Mouse (Mus musculus): ENCODE data around the gene Hmg20b. TPM values are rescaled to one million over a fixed set of nuclear protein-coding genes. Genes with fewer than 3 reads are reported as not detected.
A peak's percentile ranks its signal among the peaks of the same experiment; 100 is the strongest.

Gene Hmg20b
- polyA plus RNA-seq, 1 experiment from 2014 or later: 109 TPM

- Histone ChIP-seq H3K4me1 (peaks cover 73% of the 10 kb centered on the region), H3K9me3 (no peaks in the 10 kb centered on the region), H3K4me3 (no peak overlapping the region), H3K36me3 (peaks cover 55% of the 10 kb centered on the region), H3K27ac (no peak overlapping the region), H3K27me3 (ENCODE audit: insufficient read depth, poor library complexity, severe bottlenecking) (no peaks in the 10 kb centered on the region)
- DNase-seq (ENCODE audit: low spot score): no peak
- WGBS: 91% methylated on average over 21 of the region's 21 CpGs
Observed at GRCm38 (mm10) chr10:81325176-81325575, 25.1 kb downstream of the Hmg20b start.

GRCm38 (mm10) chr10:81323791-81324530 is 26.3 kb downstream of the Hmg20b start:
- peaks cover 53% of the 10 kb centered on the region for H3K36me3 ChIP-seq
- H3K27me3 ChIP-seq (ENCODE audit: insufficient read depth, poor library complexity, severe bottlenecking): no peaks in the 10 kb centered on the region
- H3K4me1 ChIP-seq: peaks cover 71% of the 10 kb centered on the region
- H3K27ac ChIP-seq: no peak overlapping the region
- no peak overlapping the region for H3K4me3 ChIP-seq
- 95% methylated on average over 18 of the region's 18 CpGs for WGBS
- DNase-seq (ENCODE audit: low spot score): no peak
- H3K9me3 ChIP-seq: no peaks in the 10 kb centered on the region

GRCm38 (mm10) chr10:81323141-81323775 is 27.0 kb downstream of the Hmg20b start:
- no peak overlapping the region for H3K27ac ChIP-seq
- H3K4me3 ChIP-seq: no peak overlapping the region
- DNase-seq (ENCODE audit: low spot score): no peak
- H3K9me3 ChIP-seq: no peaks in the 10 kb centered on the region
- H3K4me1 ChIP-seq: peaks cover 71% of the 10 kb centered on the region
- 94% methylated on average over 23 of the region's 23 CpGs for WGBS
- no peaks in the 10 kb centered on the region for H3K27me3 ChIP-seq (ENCODE audit: insufficient read depth, poor library complexity, severe bottlenecking)
- H3K36me3 ChIP-seq: peaks cover 57% of the 10 kb centered on the region

- H3K9me3 ChIP-seq: no peaks in the 10 kb centered on the region
- no peak overlapping the region for H3K27ac ChIP-seq
- DNase-seq (ENCODE audit: low spot score): no peak
- WGBS: 96% methylated on average over 27 of the region's 27 CpGs
- peaks cover 71% of the 10 kb centered on the region for H3K4me1 ChIP-seq
- H3K27me3 ChIP-seq (ENCODE audit: insufficient read depth, poor library complexity, severe bottlenecking): no peaks in the 10 kb centered on the region
- peaks cover 65% of the 10 kb centered on the region for H3K36me3 ChIP-seq
- H3K4me3 ChIP-seq: 0 out of 2 replicates have a peak overlapping the region, but pooled peaks have one; percentile 94
Observed at GRCm38 (mm10) chr10:81322444-81322843, 27.8 kb downstream of the Hmg20b start.

- H3K27ac ChIP-seq: peak overlapping the region; percentile 96
- DNase-seq (ENCODE audit: low spot score): no peak
- H3K36me3 ChIP-seq: peaks cover 55% of the 10 kb centered on the region
- peaks cover 71% of the 10 kb centered on the region for H3K4me1 ChIP-seq
- WGBS: 3% methylated on average over 20 of the region's 20 CpGs
- peak overlapping the region; percentile 94 for H3K4me3 ChIP-seq
- H3K27me3 ChIP-seq (ENCODE audit: insufficient read depth, poor library complexity, severe bottlenecking): no peaks in the 10 kb centered on the region
- H3K9me3 ChIP-seq: no peaks in the 10 kb centered on the region
Observed at GRCm38 (mm10) chr10:81321436-81321835, 28.8 kb downstream of the Hmg20b start.

- H3K27ac ChIP-seq: peak within 1 kb of the TSS; percentile 96
- WGBS: under 1% methylated on average over 68 of the region's 68 CpGs
- peak within 1 kb of the TSS; percentile 94 for H3K4me3 ChIP-seq
- H3K27me3 ChIP-seq (ENCODE audit: insufficient read depth, poor library complexity, severe bottlenecking): no peaks in the 10 kb centered on the region
- H3K9me3 ChIP-seq: no peaks in the 10 kb centered on the region
- peaks cover 74% of the 10 kb centered on the region for H3K4me1 ChIP-seq
- peaks cover 53% of the 10 kb centered on the region for H3K36me3 ChIP-seq
- DNase-seq (ENCODE audit: low spot score): peak; percentile 100
Observed at GRCm38 (mm10) chr10:81320550-81321347, 29.5 kb downstream of the Hmg20b start, which contains the start of gene Cactin. Gene Cactin, plus strand, starts transcription at chr10:81321103.

- peaks cover 68% of the 10 kb centered on the region for H3K4me1 ChIP-seq
- DNase-seq (ENCODE audit: low spot score): no peak
- H3K27ac ChIP-seq: peak overlapping the region; percentile 96
- H3K4me3 ChIP-seq: peak overlapping the region; percentile 94
- H3K9me3 ChIP-seq: no peaks in the 10 kb centered on the region
- WGBS: 2% methylated on average over 38 of the region's 38 CpGs
- peaks cover 53% of the 10 kb centered on the region for H3K36me3 ChIP-seq
- no peaks in the 10 kb centered on the region for H3K27me3 ChIP-seq (ENCODE audit: insufficient read depth, poor library complexity, severe bottlenecking)
Observed at GRCm38 (mm10) chr10:81319741-81320549, 30.3 kb downstream of the Hmg20b start.

- 40% methylated on average over 8 of the region's 8 CpGs for WGBS
- DNase-seq (ENCODE audit: low spot score): no peak
- H3K9me3 ChIP-seq: no peaks in the 10 kb centered on the region
- peak overlapping the region; percentile 94 for H3K4me3 ChIP-seq
- no peaks in the 10 kb centered on the region for H3K27me3 ChIP-seq (ENCODE audit: insufficient read depth, poor library complexity, severe bottlenecking)
- H3K36me3 ChIP-seq: peaks cover 52% of the 10 kb centered on the region
- H3K4me1 ChIP-seq: peaks cover 67% of the 10 kb centered on the region
- H3K27ac ChIP-seq: peak overlapping the region; percentile 96
Observed at GRCm38 (mm10) chr10:81319330-81319699, 31.0 kb downstream of the Hmg20b start.

- peaks cover 65% of the 10 kb centered on the region for H3K4me1 ChIP-seq
- H3K27me3 ChIP-seq (ENCODE audit: insufficient read depth, poor library complexity, severe bottlenecking): no peaks in the 10 kb centered on the region
- H3K4me3 ChIP-seq: peak overlapping the region; percentile 94
- H3K36me3 ChIP-seq: peaks cover 52% of the 10 kb centered on the region
- no peak for DNase-seq (ENCODE audit: low spot score)
- no peaks in the 10 kb centered on the region for H3K9me3 ChIP-seq
- peak overlapping the region; percentile 96; the same call in 1 of the 2 replicates for H3K27ac ChIP-seq
- 93% methylated on average over 13 of the region's 13 CpGs for WGBS
Observed at GRCm38 (mm10) chr10:81318589-81319329, 31.5 kb downstream of the Hmg20b start.

- Histone ChIP-seq H3K9me3 (no peaks in the 10 kb centered on the region), H3K27ac (peak overlapping the region; percentile 75; the same call in 1 of the 2 replicates), H3K4me3 (peak overlapping the region; percentile 49), H3K36me3 (peaks cover 52% of the 10 kb centered on the region), H3K4me1 (peaks cover 61% of the 10 kb centered on the region), H3K27me3 (ENCODE audit: insufficient read depth, poor library complexity, severe bottlenecking) (no peaks in the 10 kb centered on the region)
- 16% methylated on average over 20 of the region's 20 CpGs for WGBS
- peak; percentile 89 for DNase-seq (ENCODE audit: low spot score)
Observed at GRCm38 (mm10) chr10:81317273-81317672, 33.0 kb downstream of the Hmg20b start.

GRCm38 (mm10) chr10:81316338-81317060 is 33.8 kb downstream of the Hmg20b start:
- H3K9me3 ChIP-seq: no peaks in the 10 kb centered on the region
- H3K4me3 ChIP-seq: peak overlapping the region; percentile 49
- 42% methylated on average over 16 of the region's 16 CpGs for WGBS
- no peak for DNase-seq (ENCODE audit: low spot score)
- no peaks in the 10 kb centered on the region for H3K27me3 ChIP-seq (ENCODE audit: insufficient read depth, poor library complexity, severe bottlenecking)
- H3K27ac ChIP-seq: peak overlapping the region; percentile 75
- H3K36me3 ChIP-seq: peaks cover 58% of the 10 kb centered on the region
- peaks cover 54% of the 10 kb centered on the region for H3K4me1 ChIP-seq
